Mouse (Mus musculus): ENCODE measurements at regions not wholly inside any gene's neighbourhood (a gene's known extent, or its start where the extent isn't known, plus 50 kb on each side); places are given as distances from the start of the nearest gene placed in this dataset.
"Not testable (repeated sequence)": the region's sequence is repeated elsewhere in the genome, so short reads cannot be mapped to it uniquely, and the experiment has no call there.

DNA sequence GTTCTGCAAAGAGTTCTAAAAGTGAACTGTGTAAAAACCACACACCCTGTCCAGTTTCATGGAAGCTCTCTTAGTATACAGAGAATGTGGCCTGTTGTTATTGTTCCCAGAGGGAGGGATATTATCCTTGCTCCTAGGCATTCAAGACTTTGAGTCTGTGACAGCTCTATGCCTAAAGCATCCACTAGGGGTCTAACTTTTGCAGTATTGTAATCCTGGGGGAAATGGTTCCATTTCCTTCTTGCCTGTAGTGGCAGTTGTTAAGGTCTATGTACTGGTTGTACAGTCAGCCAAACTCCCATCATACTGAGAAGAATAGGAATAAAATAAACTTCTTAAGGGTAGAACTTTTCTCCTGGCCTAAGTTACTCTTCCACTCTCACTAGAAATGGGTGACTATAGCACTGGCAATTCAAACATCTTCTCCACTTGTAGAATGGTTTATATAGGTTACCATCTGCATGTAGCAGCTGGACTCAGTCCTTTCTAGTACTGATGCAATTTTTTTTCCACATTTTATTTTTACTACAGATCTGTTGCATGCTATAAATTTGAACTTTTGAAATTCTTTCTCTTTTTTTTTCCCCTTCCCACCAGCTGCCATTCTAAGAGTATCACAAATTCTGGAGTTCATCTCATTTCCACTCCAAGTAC, 51.4 kb upstream of the Dpt start:
- Histone ChIP-seq H3K4me1 (no peaks in the 10 kb centered on the region), H3K36me3 (no peaks in the 10 kb centered on the region), H3K9ac (no peak overlapping the region), H3K27ac (no peak overlapping the region), H3K27me3 (no peaks in the 10 kb centered on the region), H3K4me3 (no peak overlapping the region), H3K4me2 (no peak overlapping the region), H3K9me3 (no peaks in the 10 kb centered on the region)
- ATAC-seq (ENCODE audit: borderline replicate concordance, extremely low read depth, low FRiP score, low TSS enrichment): no peak

DNA sequence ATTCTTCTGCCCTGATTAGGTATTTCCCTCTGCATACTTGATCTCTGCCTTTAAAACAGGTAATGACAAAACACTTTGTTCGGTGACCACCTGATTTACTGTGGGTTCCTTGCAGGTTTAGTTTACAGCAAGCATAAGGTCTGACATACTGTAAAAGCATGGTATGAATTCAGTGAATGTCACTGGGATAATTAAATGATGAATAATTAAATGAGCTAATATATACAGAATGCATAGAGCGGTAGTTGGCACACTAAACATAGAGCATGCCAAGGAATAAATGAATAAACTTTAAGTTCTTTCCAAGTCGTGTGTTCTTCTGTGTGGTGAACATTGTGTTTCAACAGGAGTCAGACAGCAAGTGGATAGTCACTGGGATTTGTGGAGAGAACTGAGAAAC, 51.9 kb upstream of the Dpt start:
- Histone ChIP-seq H3K9me3 (no peaks in the 10 kb centered on the region), H3K27ac (no peak overlapping the region), H3K36me3 (no peaks in the 10 kb centered on the region), H3K9ac (no peak overlapping the region), H3K27me3 (no peaks in the 10 kb centered on the region), H3K4me3 (no peak overlapping the region), H3K4me1 (no peaks in the 10 kb centered on the region), H3K4me2 (no peak overlapping the region)
- WGBS: 68% methylated on average over 3 of the region's 3 CpGs
- no peak for ATAC-seq (ENCODE audit: borderline replicate concordance, extremely low read depth, low FRiP score, low TSS enrichment)

DNA sequence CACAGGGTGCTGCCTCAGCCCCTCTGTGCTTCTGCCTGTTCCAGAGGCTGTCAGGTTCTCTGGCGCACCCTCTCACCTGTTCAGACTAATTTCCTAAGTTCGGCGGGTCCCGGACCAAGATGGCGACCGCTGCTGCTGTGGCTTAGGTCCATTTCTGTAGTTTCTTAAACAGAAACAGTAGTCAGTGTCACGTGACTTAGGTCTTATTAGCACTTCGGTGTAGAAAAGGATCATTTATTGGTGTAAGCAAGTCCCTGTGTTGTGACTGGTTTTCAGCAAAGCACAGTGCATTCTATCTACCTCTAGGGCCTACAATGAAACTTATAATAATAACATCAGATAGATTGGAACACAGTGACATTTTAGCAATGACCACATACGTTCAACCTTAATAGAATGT, 53.5 kb upstream of the Dpt start:
- H3K36me3 ChIP-seq; H3K4me1 ChIP-seq; H3K4me3 ChIP-seq; H3K27ac ChIP-seq; H3K9me3 ChIP-seq; H3K9ac ChIP-seq; H3K27me3 ChIP-seq; H3K4me2 ChIP-seq; ATAC-seq (ENCODE audit: borderline replicate concordance, extremely low read depth, low FRiP score, low TSS enrichment): not testable (repeated sequence)
- WGBS: 91% methylated on average over 9 of the region's 9 CpGs

DNA sequence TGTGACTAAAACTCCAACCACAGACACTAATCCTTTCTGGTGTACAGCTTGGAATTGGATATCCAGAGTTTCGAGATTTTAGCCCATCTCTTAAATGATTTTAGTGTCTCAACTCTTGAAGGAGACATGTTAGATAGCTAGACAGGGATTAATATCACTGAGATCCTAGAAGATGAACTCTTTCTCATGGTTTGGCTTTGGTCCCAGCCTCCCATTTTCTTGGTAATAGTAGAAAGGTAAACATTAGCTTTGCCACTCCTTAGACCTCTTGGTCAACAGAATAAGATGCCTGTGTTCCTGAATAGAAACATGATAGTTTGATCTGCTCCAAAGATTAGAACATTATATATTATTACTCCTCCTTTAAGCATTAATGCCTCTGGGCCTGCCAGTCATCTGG, 60.8 kb upstream of the Dpt start:
- ATAC-seq (ENCODE audit: borderline replicate concordance, extremely low read depth, low FRiP score, low TSS enrichment): no peak
- Histone ChIP-seq H3K9ac (no peak overlapping the region), H3K4me1 (no peaks in the 10 kb centered on the region), H3K36me3 (no peaks in the 10 kb centered on the region), H3K9me3 (no peaks in the 10 kb centered on the region), H3K4me3 (no peak overlapping the region), H3K27ac (no peak overlapping the region), H3K27me3 (no peaks in the 10 kb centered on the region), H3K4me2 (no peak overlapping the region)
- WGBS: 47% methylated on average over 1 of the region's 1 CpGs

DNA sequence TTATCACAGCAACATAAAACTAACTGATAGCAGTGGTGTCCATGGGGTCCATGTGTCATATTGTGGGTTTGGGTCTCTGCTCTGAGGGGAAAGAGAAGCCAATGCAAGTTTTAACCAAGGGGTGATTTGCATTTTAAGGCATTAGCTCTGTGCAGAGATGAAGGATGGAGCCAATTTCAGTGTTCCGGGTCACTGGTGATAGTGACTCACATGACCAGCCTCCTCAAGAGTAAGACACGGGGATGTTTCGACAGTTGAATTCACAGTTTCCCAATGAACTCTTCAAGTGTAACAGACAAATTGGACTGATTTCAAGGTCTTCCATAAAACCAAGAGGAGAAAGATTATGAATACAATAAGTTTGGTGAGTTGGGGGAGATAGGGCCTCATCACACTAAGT, 62.7 kb upstream of the Dpt start:
- Histone ChIP-seq H3K9me3 (no peaks in the 10 kb centered on the region), H3K36me3 (no peaks in the 10 kb centered on the region), H3K4me3 (no peak overlapping the region), H3K27me3 (no peaks in the 10 kb centered on the region), H3K27ac (no peak overlapping the region), H3K4me1 (no peaks in the 10 kb centered on the region), H3K4me2 (no peak overlapping the region), H3K9ac (no peak overlapping the region)
- 82% methylated on average over 3 of the region's 3 CpGs for WGBS
- no peak for ATAC-seq (ENCODE audit: borderline replicate concordance, extremely low read depth, low FRiP score, low TSS enrichment)

DNA sequence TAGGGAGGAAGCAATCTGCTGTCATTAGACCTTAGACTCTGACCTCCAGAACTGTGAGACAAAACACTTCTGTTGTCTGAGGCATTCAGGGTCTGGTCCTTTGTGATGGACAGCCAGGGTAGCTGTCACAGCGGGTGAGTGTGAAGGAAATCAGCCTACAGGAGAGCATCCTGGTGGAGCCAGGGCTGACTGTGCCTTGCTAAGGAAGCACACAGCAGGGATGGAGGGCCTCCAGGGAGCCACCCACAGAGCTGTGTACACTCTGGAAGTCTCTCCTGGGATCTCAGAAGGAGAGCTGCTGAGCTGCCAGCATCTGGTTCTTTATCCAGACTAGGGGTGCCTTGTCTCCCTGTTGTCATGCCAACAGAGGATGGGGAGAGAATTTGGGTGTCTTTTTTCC, 74.4 kb upstream of the Dpt start:
- Histone ChIP-seq H3K4me1 (no peaks in the 10 kb centered on the region), H3K4me2 (no peak overlapping the region), H3K9ac (no peak overlapping the region), H3K9me3 (no peaks in the 10 kb centered on the region), H3K4me3 (no peak overlapping the region), H3K36me3 (no peaks in the 10 kb centered on the region), H3K27me3 (no peaks in the 10 kb centered on the region), H3K27ac (no peak overlapping the region)
- ATAC-seq (ENCODE audit: borderline replicate concordance, extremely low read depth, low FRiP score, low TSS enrichment): no peak
- 16% methylated on average over 1 of the region's 1 CpGs for WGBS

DNA sequence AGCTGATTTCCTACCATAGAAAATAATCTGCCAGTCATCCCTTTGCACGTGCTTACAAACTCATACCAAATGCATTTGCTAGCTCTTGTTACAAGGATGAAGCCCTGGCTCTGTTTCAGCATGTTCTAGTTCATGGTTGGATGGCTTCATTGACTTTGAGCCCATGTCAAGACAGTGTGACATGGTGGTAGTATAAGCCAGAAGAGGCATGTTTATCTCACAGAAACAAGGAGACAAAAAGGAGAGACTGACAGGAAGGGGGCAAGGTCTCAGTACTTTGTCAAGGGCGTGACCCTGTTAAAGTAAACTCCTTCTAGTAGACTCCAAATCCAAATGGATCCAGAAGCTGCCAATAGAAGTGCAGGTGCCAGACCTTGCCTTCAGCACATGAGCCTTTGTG, 81.5 kb upstream of the Dpt start:
- peak overlapping the region; percentile 56 for H3K27ac ChIP-seq
- no peaks in the 10 kb centered on the region for H3K36me3 ChIP-seq
- H3K27me3 ChIP-seq: no peaks in the 10 kb centered on the region
- H3K4me2 ChIP-seq: no peak overlapping the region
- H3K4me3 ChIP-seq: no peak overlapping the region
- H3K9ac ChIP-seq: no peak overlapping the region
- H3K4me1 ChIP-seq: no peaks in the 10 kb centered on the region
- WGBS: 60% methylated on average over 2 of the region's 2 CpGs
- H3K9me3 ChIP-seq: no peaks in the 10 kb centered on the region
- no peak for ATAC-seq (ENCODE audit: borderline replicate concordance, extremely low read depth, low FRiP score, low TSS enrichment)

DNA sequence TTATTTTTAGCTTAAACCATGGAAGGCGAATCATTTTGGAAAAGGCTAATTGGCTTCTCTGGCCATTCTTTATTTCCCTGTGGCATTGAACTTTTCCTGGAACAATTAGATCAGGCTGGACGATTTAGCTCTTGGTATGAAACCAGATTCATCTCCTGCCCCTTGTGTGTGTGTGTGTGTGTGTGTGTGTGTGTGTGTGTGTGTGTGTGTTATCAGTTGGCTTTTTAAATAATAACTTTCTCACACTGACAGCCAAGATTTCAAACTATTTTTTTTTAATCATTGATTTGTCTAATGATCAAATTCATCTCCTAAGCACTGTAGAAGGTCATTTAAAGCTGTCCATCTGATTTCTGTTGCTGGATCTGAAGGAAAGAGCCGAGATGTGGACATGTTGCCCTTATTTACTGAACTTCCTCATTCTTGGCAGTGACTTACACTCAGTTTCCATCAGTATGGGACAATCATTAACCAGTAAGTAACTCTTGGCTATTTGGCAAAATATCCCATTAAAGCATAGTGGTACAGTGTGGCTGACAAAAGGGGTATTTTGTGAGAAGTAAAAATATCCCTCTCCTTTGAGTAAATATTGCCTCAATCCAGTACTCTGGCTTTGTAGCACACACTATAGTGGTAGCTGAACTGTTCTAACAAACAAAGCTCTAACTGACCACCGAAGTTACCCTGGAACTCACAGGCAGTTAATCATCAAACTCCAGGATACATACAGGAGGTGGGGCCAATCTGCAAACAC, 82.5 kb upstream of the Dpt start:
- H3K36me3 ChIP-seq: no peaks in the 10 kb centered on the region
- no peak overlapping the region for H3K4me2 ChIP-seq
- no peaks in the 10 kb centered on the region for H3K4me1 ChIP-seq
- no peak overlapping the region for H3K4me3 ChIP-seq
- H3K27ac ChIP-seq: peak overlapping the region; percentile 47
- H3K9me3 ChIP-seq: no peaks in the 10 kb centered on the region
- whole genome bisulfite sequencing: 48% methylated on average over 4 of the region's 4 CpGs
- ATAC-seq (ENCODE audit: borderline replicate concordance, extremely low read depth, low FRiP score, low TSS enrichment): peak; percentile 83
- no peak overlapping the region for H3K9ac ChIP-seq
- no peaks in the 10 kb centered on the region for H3K27me3 ChIP-seq

DNA sequence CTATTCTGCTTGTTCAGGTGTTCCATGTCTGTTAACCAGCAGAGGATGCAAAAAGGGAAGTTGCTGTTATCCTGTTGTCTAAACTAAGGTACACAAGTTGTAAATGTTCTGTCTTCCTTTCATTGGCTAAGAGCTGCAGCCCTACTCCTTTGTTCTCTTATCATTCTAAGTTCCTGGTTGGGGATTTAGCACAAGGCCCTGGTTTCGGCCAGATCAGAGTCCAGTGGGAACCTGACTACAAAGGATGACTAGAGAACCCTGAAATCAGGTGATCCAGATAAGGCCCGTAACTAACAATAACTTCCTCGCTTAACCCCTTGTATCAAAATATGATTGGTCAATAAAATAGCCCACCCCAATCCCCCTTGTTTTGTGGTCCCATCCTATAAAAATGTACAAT, 83.9 kb upstream of the Dpt start:
- no peak overlapping the region for H3K4me3 ChIP-seq
- no peak for ATAC-seq (ENCODE audit: borderline replicate concordance, extremely low read depth, low FRiP score, low TSS enrichment)
- WGBS: 91% methylated on average over 3 of the region's 3 CpGs

DNA sequence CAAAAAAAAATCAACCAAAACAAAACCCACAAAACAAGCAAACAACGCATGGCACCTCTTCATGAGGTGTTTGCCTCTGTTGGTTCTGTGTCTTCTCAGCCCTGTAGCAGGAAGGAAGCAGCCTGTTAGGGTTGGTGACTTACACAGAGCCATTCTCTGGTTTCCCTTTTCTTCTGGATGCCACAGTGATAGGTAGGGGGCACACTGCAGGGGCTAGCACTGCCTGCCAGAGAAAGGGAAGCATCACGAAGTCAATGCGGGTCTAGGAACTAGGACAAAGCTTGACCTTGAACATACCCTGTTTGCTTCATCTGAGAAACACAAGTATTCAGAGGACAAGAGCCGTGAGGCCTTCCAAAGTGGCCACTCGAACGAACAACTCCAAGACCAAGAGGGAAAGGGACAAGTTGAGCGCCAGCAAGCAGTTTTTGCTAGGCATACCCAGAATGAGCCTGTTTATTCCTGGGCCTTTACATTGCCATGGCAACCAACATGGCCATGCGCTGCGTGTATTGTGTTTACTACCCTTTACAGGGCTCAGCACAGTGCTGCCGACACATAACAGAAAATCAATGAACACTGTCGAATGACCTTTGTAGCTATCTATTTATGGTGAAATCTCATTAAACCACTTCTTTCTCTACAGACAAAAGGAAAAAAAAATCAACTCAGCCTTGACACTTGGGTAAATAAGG, 91.9 kb upstream of the Dpt start:
- no peak overlapping the region for H3K9ac ChIP-seq
- WGBS: 57% methylated on average over 11 of the region's 11 CpGs
- H3K27ac ChIP-seq: no peak overlapping the region; the same call in 1 of the 2 replicates
- no peaks in the 10 kb centered on the region for H3K4me1 ChIP-seq
- H3K9me3 ChIP-seq: no peaks in the 10 kb centered on the region
- no peak overlapping the region for H3K4me2 ChIP-seq
- no peak overlapping the region for H3K4me3 ChIP-seq
- no peak for ATAC-seq (ENCODE audit: borderline replicate concordance, extremely low read depth, low FRiP score, low TSS enrichment)
- H3K36me3 ChIP-seq: no peaks in the 10 kb centered on the region
- no peaks in the 10 kb centered on the region for H3K27me3 ChIP-seq

More for the DNA sequence above, 83.9 kb upstream of the Dpt start:
- no peak overlapping the region for H3K9ac ChIP-seq
- H3K9me3 ChIP-seq: no peaks in the 10 kb centered on the region
- no peaks in the 10 kb centered on the region for H3K4me1 ChIP-seq
- no peaks in the 10 kb centered on the region for H3K36me3 ChIP-seq
- H3K4me2 ChIP-seq: no peak overlapping the region
- no peak overlapping the region for H3K27ac ChIP-seq
- no peaks in the 10 kb centered on the region for H3K27me3 ChIP-seq

DNA sequence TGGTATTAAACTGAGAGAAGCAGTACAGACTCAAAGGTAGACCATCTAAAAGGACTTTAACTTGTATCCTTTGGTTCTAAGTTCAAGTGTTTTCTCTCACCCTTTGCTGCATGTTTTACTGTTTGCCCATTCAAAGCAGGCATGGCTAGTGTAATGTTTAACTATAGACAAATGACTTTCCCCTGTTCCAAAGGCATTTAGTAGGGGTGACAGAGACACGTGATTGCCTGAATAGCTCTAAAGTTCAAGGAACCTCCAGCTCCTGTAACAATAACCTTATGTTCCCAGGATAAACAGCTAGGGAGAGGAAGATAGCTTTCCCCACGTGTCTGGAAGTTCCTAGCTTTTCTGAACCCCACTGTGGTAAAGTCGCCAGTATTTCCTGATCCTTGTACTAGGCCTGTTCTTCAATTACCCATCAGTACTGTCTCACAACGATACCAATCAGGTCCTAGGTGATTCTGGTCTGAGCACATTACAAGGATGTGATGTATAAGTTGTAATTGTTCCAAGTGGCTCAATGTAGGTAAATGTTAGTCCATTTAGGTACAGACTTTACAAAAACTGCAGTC, 92.8 kb upstream of the Dpt start:
- ATAC-seq (ENCODE audit: borderline replicate concordance, extremely low read depth, low FRiP score, low TSS enrichment): peak; percentile 31; the same call in 1 of the 2 replicates
- Histone ChIP-seq H3K27me3 (no peaks in the 10 kb centered on the region), H3K4me2 (no peak overlapping the region), H3K9me3 (no peaks in the 10 kb centered on the region), H3K27ac (no peak overlapping the region), H3K4me1 (no peaks in the 10 kb centered on the region), H3K9ac (no peak overlapping the region), H3K36me3 (no peaks in the 10 kb centered on the region), H3K4me3 (no peak overlapping the region)
- WGBS: 40% methylated on average over 4 of the region's 4 CpGs

DNA sequence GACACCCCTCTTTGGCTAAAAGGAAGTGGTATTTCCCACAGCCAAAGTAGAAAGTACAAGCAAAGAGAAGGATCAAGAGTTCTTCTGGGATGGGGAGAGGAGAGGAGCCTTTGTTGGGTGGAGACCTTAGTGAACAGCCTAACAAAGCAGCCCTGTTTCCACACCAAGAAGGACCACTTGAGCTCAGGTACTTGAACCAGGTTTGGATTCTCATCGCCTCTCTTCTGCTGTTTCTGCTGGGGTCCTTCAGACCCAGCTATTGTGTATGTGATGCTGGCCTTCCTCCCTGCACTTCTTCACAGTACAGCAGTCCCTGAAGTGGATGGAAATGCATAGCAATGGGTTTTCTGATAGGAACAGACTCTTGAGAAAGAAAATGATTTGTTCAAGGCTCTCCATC, 106.4 kb upstream of the Dpt start:
- Histone ChIP-seq H3K4me3 (no peak overlapping the region), H3K27me3 (no peaks in the 10 kb centered on the region), H3K4me2 (no peak overlapping the region), H3K4me1 (no peaks in the 10 kb centered on the region), H3K9ac (no peak overlapping the region), H3K27ac (no peak overlapping the region), H3K36me3 (no peaks in the 10 kb centered on the region), H3K9me3 (no peaks in the 10 kb centered on the region)
- ATAC-seq (ENCODE audit: borderline replicate concordance, extremely low read depth, low FRiP score, low TSS enrichment): peak; percentile 67; the same call in 1 of the 2 replicates
- WGBS: 55% methylated on average over 1 of the region's 1 CpGs

All from lung, embryonic 15.5 days (tissue).